Mouse (Mus musculus): ENCODE results near the gene Kng1. TPM values are rescaled to one million over a fixed set of nuclear protein-coding genes. Genes with fewer than 3 reads are reported as not detected.
"Not testable (repeated sequence)": the region's sequence is repeated elsewhere in the genome, so short reads cannot be mapped to it uniquely, and the experiment has no call there.

The Kng1 gene
- total and polyA plus RNA-seq, 2 experiments from 2014 or later: 0.26 to 0.46 TPM

- no peak overlapping the region for H3K4me2 ChIP-seq (ENCODE audit: low read depth, low read length)
- no peak overlapping the region for H3K27ac ChIP-seq (ENCODE audit: low read depth)
- ATAC-seq (ENCODE audit: insufficient read depth, low read depth) (no peak), DNase-seq (ENCODE audit: low spot score) (no peak)
- no peaks in the 10 kb centered on the region for H3K36me3 ChIP-seq (replicated peaks; ENCODE audit: control insufficient read depth, insufficient read depth, low read length)
- no peak overlapping the region for H3K9ac ChIP-seq (replicated peaks; ENCODE audit: low read depth, low read length)
- H3K9me3 ChIP-seq (replicated peaks; ENCODE audit: control insufficient read depth, low read length): no peaks in the 10 kb centered on the region
- H3K27me3 ChIP-seq (ENCODE audit: control insufficient read depth, insufficient read depth, low read length): no peaks in the 10 kb centered on the region
- TF ChIP-seq EP300 (IDR thresholded peaks at IDR 0.05; ENCODE audit: low read depth) (no peak), CTCF (IDR thresholded peaks at IDR 0.05; ENCODE audit: low read depth) (no peak)
- no peak overlapping the region for H3K4me3 ChIP-seq (ENCODE audit: low read depth, low read length)
- no peaks in the 10 kb centered on the region for H3K4me1 ChIP-seq (ENCODE audit: control insufficient read depth, insufficient read depth)
- WGBS: 60% methylated on average over 5 of the region's 5 CpGs
Observed at GRCm38 (mm10) chr16:23030673-23031435, 26.8 kb upstream of the Kng1 start.

GRCm38 (mm10) chr16:23033673-23034072 lies 24.0 kb upstream of the Kng1 start:
- DNase-seq (ENCODE audit: low spot score): no peak
- no peaks in the 10 kb centered on the region for H3K27me3 ChIP-seq (ENCODE audit: control insufficient read depth, insufficient read depth, low read length)
- H3K27ac ChIP-seq (ENCODE audit: low read depth): no peak overlapping the region
- 91% methylated on average over 4 of the region's 4 CpGs for WGBS
- TF ChIP-seq EP300 (IDR thresholded peaks at IDR 0.05; ENCODE audit: low read depth): no peak
- TF ChIP-seq CTCF (IDR thresholded peaks at IDR 0.05; ENCODE audit: low read depth): no peak
- no peak overlapping the region for H3K4me3 ChIP-seq (ENCODE audit: low read depth, low read length)
- no peak overlapping the region for H3K4me2 ChIP-seq (ENCODE audit: low read depth, low read length)
- ATAC-seq (ENCODE audit: insufficient read depth, low read depth): no peak
- H3K9me3 ChIP-seq (replicated peaks; ENCODE audit: control insufficient read depth, low read length): no peaks in the 10 kb centered on the region
- no peaks in the 10 kb centered on the region for H3K36me3 ChIP-seq (replicated peaks; ENCODE audit: control insufficient read depth, insufficient read depth, low read length)
- H3K9ac ChIP-seq (replicated peaks; ENCODE audit: low read depth, low read length): no peak overlapping the region
- no peaks in the 10 kb centered on the region for H3K4me1 ChIP-seq (ENCODE audit: control insufficient read depth, insufficient read depth)

- WGBS: 57% methylated on average over 7 of the region's 7 CpGs
- Histone ChIP-seq H3K4me2 (ENCODE audit: low read depth, low read length) (no peak overlapping the region), H3K27ac (ENCODE audit: low read depth) (no peak overlapping the region), H3K27me3 (ENCODE audit: control insufficient read depth, insufficient read depth, low read length) (no peaks in the 10 kb centered on the region), H3K4me3 (ENCODE audit: low read depth, low read length) (no peak overlapping the region), H3K9ac (replicated peaks; ENCODE audit: low read depth, low read length) (no peak overlapping the region), H3K9me3 (replicated peaks; ENCODE audit: control insufficient read depth, low read length) (no peaks in the 10 kb centered on the region), H3K36me3 (replicated peaks; ENCODE audit: control insufficient read depth, insufficient read depth, low read length) (no peaks in the 10 kb centered on the region), H3K4me1 (ENCODE audit: control insufficient read depth, insufficient read depth) (no peaks in the 10 kb centered on the region)
- TF ChIP-seq EP300 (IDR thresholded peaks at IDR 0.05; ENCODE audit: low read depth) (no peak), CTCF (IDR thresholded peaks at IDR 0.05; ENCODE audit: low read depth) (no peak)
- ATAC-seq (ENCODE audit: insufficient read depth, low read depth): no peak
- no peak for DNase-seq (ENCODE audit: low spot score)
Observed at GRCm38 (mm10) chr16:23037744-23038143, 19.9 kb upstream of the Kng1 start.

DNA sequence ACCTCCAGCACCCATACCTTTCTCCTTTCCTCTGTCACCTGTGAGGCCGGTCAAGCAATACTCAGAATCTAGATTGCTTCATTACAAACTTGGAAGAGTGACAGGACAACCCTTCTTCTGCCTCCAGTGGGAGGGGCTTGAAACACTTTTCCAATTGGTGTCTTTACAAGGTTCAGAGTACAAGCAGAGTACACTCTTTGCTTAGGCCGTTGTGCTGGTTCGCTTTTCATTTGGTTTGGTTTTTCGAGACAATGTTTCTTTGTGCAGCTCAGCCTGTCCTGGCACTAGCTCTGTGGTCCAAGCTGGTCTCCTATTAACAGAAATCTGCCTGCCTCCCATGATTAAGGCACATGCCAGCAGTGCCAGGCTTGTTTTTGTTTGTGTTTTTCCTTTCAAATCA lies 18.4 kb upstream of the Kng1 start:
- ATAC-seq (ENCODE audit: insufficient read depth, low read depth): no peak
- 92% methylated on average over 4 of the region's 4 CpGs for WGBS

DNA sequence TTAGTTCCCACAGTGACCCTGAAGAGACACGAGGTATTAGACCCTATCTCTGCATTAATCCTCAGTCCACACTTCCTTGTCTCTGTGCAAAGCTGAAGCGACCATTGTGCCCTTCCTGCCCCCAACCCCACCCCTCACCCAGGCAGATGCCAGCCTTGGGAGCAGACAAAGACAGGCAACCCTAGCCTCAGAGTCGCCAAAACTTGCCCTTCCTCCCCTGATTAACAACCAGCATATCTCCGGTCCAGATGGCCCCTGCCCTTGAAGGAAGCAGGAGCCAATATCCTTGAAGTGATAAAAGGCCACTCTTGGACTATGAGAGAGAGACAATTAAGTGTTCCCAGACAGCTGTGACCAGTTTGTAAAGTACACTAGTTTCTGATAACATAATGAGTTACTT lies 16.8 kb upstream of the Kng1 start:
- DNase-seq (ENCODE audit: low spot score) (no peak), ATAC-seq (ENCODE audit: insufficient read depth, low read depth) (no peak)
- H3K9me3 ChIP-seq (replicated peaks; ENCODE audit: control insufficient read depth, low read length): no peaks in the 10 kb centered on the region
- no peaks in the 10 kb centered on the region for H3K36me3 ChIP-seq (replicated peaks; ENCODE audit: control insufficient read depth, insufficient read depth, low read length)
- 18% methylated on average over 4 of the region's 4 CpGs for WGBS
- H3K27me3 ChIP-seq (ENCODE audit: control insufficient read depth, insufficient read depth, low read length): no peaks in the 10 kb centered on the region
- H3K9ac ChIP-seq (replicated peaks; ENCODE audit: low read depth, low read length): no peak overlapping the region
- TF ChIP-seq CTCF (IDR thresholded peaks at IDR 0.05; ENCODE audit: low read depth) (no peak), EP300 (IDR thresholded peaks at IDR 0.05; ENCODE audit: low read depth) (no peak)
- no peak overlapping the region for H3K4me2 ChIP-seq (ENCODE audit: low read depth, low read length)
- no peaks in the 10 kb centered on the region for H3K4me1 ChIP-seq (ENCODE audit: control insufficient read depth, insufficient read depth)
- H3K27ac ChIP-seq (ENCODE audit: low read depth): no peak overlapping the region
- H3K4me3 ChIP-seq (ENCODE audit: low read depth, low read length): no peak overlapping the region

More for the DNA sequence above, 18.4 kb upstream of the Kng1 start:
- Histone ChIP-seq H3K27me3 (ENCODE audit: control insufficient read depth, insufficient read depth, low read length) (no peaks in the 10 kb centered on the region), H3K4me3 (ENCODE audit: low read depth, low read length) (no peak overlapping the region), H3K9ac (replicated peaks; ENCODE audit: low read depth, low read length) (no peak overlapping the region), H3K4me1 (ENCODE audit: control insufficient read depth, insufficient read depth) (no peaks in the 10 kb centered on the region), H3K4me2 (ENCODE audit: low read depth, low read length) (no peak overlapping the region), H3K36me3 (replicated peaks; ENCODE audit: control insufficient read depth, insufficient read depth, low read length) (no peaks in the 10 kb centered on the region), H3K27ac (ENCODE audit: low read depth) (no peak overlapping the region), H3K9me3 (replicated peaks; ENCODE audit: control insufficient read depth, low read length) (no peaks in the 10 kb centered on the region)
- no peak for DNase-seq (ENCODE audit: low spot score)
- TF ChIP-seq EP300 (IDR thresholded peaks at IDR 0.05; ENCODE audit: low read depth) (no peak), CTCF (IDR thresholded peaks at IDR 0.05; ENCODE audit: low read depth) (no peak)

DNA sequence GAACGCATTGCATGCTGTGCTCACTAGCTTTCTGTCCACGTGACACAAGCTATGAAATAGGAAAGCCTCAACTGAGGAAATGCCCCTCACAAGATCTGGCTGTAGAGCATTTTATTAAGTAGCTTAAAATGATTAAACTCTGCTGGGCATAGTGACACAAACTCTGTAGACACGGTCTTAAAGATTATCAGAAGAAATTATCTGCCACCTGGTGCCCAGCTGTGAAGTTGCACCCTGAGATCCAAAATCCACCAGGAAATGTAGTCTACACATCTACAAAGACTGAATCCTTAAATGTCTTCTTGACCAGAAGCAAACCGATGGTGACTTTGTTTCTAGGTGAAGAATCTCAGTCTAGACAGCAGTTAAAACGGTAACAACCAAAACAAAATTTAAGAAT lies 11.3 kb upstream of the Kng1 start:
- H3K9me3 ChIP-seq (replicated peaks; ENCODE audit: control insufficient read depth, low read length): no peaks in the 10 kb centered on the region
- DNase-seq (ENCODE audit: low spot score): peak; percentile 16

DNA sequence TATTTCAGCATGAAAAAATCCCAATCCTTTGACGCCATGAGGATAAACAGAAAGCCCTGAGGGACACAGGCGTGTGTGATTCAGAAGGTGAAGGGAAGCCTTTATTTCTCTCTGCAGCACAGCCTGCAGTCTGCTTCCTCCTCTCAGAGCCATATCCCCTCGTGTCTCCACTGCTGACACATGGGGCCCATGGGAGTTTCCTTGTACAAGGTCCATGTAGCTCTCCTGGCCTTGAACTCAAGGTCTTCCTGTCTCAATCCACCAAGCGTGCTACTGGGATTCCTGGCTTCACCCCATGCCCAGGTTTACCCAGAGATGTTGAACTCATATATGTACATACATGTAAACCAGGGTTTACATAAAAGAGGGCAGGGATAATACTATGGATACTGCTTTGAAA lies 2.0 kb downstream of the Kng1 start:
- ATAC-seq (ENCODE audit: insufficient read depth, low read depth); DNase-seq (ENCODE audit: low spot score); H3K27me3 ChIP-seq (ENCODE audit: control insufficient read depth, insufficient read depth, low read length); H3K36me3 ChIP-seq (replicated peaks; ENCODE audit: control insufficient read depth, insufficient read depth, low read length); H3K4me2 ChIP-seq (ENCODE audit: low read depth, low read length); H3K4me1 ChIP-seq (ENCODE audit: control insufficient read depth, insufficient read depth); H3K9me3 ChIP-seq (replicated peaks; ENCODE audit: control insufficient read depth, low read length); H3K9ac ChIP-seq (replicated peaks; ENCODE audit: low read depth, low read length); H3K4me3 ChIP-seq (ENCODE audit: low read depth, low read length); H3K27ac ChIP-seq (ENCODE audit: low read depth): not testable (repeated sequence)
- WGBS: 50% methylated on average over 4 of the region's 4 CpGs

More for the DNA sequence above, 11.3 kb upstream of the Kng1 start:
- H3K36me3 ChIP-seq (replicated peaks; ENCODE audit: control insufficient read depth, insufficient read depth, low read length): no peaks in the 10 kb centered on the region
- H3K4me1 ChIP-seq (ENCODE audit: control insufficient read depth, insufficient read depth): no peaks in the 10 kb centered on the region
- peak; percentile 32; the same call in 1 of the 2 replicates for TF ChIP-seq CTCF (IDR thresholded peaks at IDR 0.05; ENCODE audit: low read depth)
- TF ChIP-seq EP300 (IDR thresholded peaks at IDR 0.05; ENCODE audit: low read depth): no peak
- no peak overlapping the region for H3K4me2 ChIP-seq (ENCODE audit: low read depth, low read length)
- H3K9ac ChIP-seq (replicated peaks; ENCODE audit: low read depth, low read length): no peak overlapping the region
- ATAC-seq (ENCODE audit: insufficient read depth, low read depth): no peak
- H3K27me3 ChIP-seq (ENCODE audit: control insufficient read depth, insufficient read depth, low read length): no peaks in the 10 kb centered on the region
- whole genome bisulfite sequencing: 60% methylated on average over 5 of the region's 5 CpGs
- no peak overlapping the region for H3K4me3 ChIP-seq (ENCODE audit: low read depth, low read length)
- H3K27ac ChIP-seq (ENCODE audit: low read depth): no peak overlapping the region

GRCm38 (mm10) chr16:23060781-23061325 lies 3.2 kb downstream of the Kng1 start:
- 70% methylated on average over 5 of the region's 5 CpGs for WGBS
- H3K4me2 ChIP-seq (ENCODE audit: low read depth, low read length); H3K9me3 ChIP-seq (replicated peaks; ENCODE audit: control insufficient read depth, low read length); H3K4me1 ChIP-seq (ENCODE audit: control insufficient read depth, insufficient read depth); H3K27me3 ChIP-seq (ENCODE audit: control insufficient read depth, insufficient read depth, low read length); ATAC-seq (ENCODE audit: insufficient read depth, low read depth); H3K36me3 ChIP-seq (replicated peaks; ENCODE audit: control insufficient read depth, insufficient read depth, low read length); DNase-seq (ENCODE audit: low spot score); H3K9ac ChIP-seq (replicated peaks; ENCODE audit: low read depth, low read length); H3K27ac ChIP-seq (ENCODE audit: low read depth); H3K4me3 ChIP-seq (ENCODE audit: low read depth, low read length): not testable (repeated sequence)
